Mouse (Mus musculus) NIH3T3 (cell line): Measurements from ENCODE around the gene Golt1a.

Experiments used
- DNase-seq: peaks from one replicate; pipeline ENCODE4 v3.0.0-alpha.2; 2012; ENCODE audit warnings: low read depth

Gene Golt1a

GRCm38 (mm10) chr1:133309652-133310267 is at the start of gene Golt1a:
TSS of gene Golt1a (plus strand) at chr1:133309800.
- no peak for DNase-seq

GRCm38 (mm10) chr1:133262628-133263027 is 47.0 kb upstream of the Golt1a start:
- no peak for DNase-seq

GRCm38 (mm10) chr1:133263134-133263533 is 46.5 kb upstream of the Golt1a start:
- DNase-seq, result no peak

GRCm38 (mm10) chr1:133264367-133264766 is 45.2 kb upstream of the Golt1a start:
- no peak for DNase-seq

- DNase-seq, result peak; percentile 9
Observed at GRCm38 (mm10) chr1:133265114-133265766, 44.4 kb upstream of the Golt1a start.

- DNase-seq, result no peak
Observed at GRCm38 (mm10) chr1:133267094-133267493, 42.5 kb upstream of the Golt1a start.

GRCm38 (mm10) chr1:133267813-133268492 is 41.6 kb upstream of the Golt1a start:
- DNase-seq, result no peak

- DNase-seq, result peak; percentile 25
Observed at GRCm38 (mm10) chr1:133268503-133268902, 41.1 kb upstream of the Golt1a start.

GRCm38 (mm10) chr1:133270336-133270735 is 39.3 kb upstream of the Golt1a start:
- no peak for DNase-seq

GRCm38 (mm10) chr1:133274163-133274562 is 35.4 kb upstream of the Golt1a start:
- DNase-seq, result no peak

- no peak for DNase-seq
Observed at GRCm38 (mm10) chr1:133276983-133277382, 32.6 kb upstream of the Golt1a start.

- DNase-seq, result no peak
Observed at GRCm38 (mm10) chr1:133278539-133278938, 31.1 kb upstream of the Golt1a start.

GRCm38 (mm10) chr1:133278946-133279631 is 30.5 kb upstream of the Golt1a start:
- DNase-seq, result no peak

- DNase-seq, result no peak
Observed at GRCm38 (mm10) chr1:133279632-133280093, 29.9 kb upstream of the Golt1a start.

GRCm38 (mm10) chr1:133280537-133280936 is 29.1 kb upstream of the Golt1a start:
- DNase-seq, result no peak

- no peak for DNase-seq
Observed at GRCm38 (mm10) chr1:133285907-133286306, 23.7 kb upstream of the Golt1a start.

GRCm38 (mm10) chr1:133287051-133287450 is 22.5 kb upstream of the Golt1a start:
- no peak for DNase-seq

- DNase-seq, result no peak
Observed at GRCm38 (mm10) chr1:133287880-133288279, 21.7 kb upstream of the Golt1a start.

- DNase-seq, result no peak
Observed at GRCm38 (mm10) chr1:133291888-133292287, 17.7 kb upstream of the Golt1a start.

- DNase-seq, result no peak
Observed at GRCm38 (mm10) chr1:133292608-133293007, 17.0 kb upstream of the Golt1a start.

- DNase-seq, result peak; percentile 75
Observed at GRCm38 (mm10) chr1:133296376-133296775, 13.2 kb upstream of the Golt1a start.

- no peak for DNase-seq
Observed at GRCm38 (mm10) chr1:133298816-133299215, 10.8 kb upstream of the Golt1a start.

GRCm38 (mm10) chr1:133302540-133302939 is 7.1 kb upstream of the Golt1a start:
- DNase-seq, result peak; percentile 76
